9 mouse cellular contexts compared by ENCODE assay signal in genomic region chr6:72955517-72956198, GRCm38 (mm10). TPM values are rescaled to one million over a fixed set of nuclear protein-coding genes. Genes with fewer than 3 reads are reported as not detected.
DNase-seq lines count a peak whose midpoint lies in the region; ATAC-seq and TF ChIP-seq lines count a peak whose summit lies in the region.
"Had no signal": no experiment of that assay in that cellular context is flagged by ENCODE, and none has a peak within 500 bp of the region (broad histone marks: within the 10 kb centered on the region; RNA-seq: fewer than 3 reads in every experiment).

No protein-coding gene starts in this region.

- peak overlapping the region; percentile 94 for H3K4me3 ChIP-seq in kidney, embryonic 16.5 days (ENCODE audit: low read length)
- no peak overlapping the region for H3K4me3 ChIP-seq in bone marrow, adult 2 months (replicated peaks; ENCODE audit: control insufficient read depth, low read depth, low read length)
- H3K4me3 ChIP-seq in heart, embryonic 14.5 days (ENCODE audit: control insufficient read depth in 1 of 2, insufficient read depth in 1 of 2, low read depth in 1 of 2, low read length in 2 of 2): no peak overlapping the region
- H3K4me3 ChIP-seq in stomach, postnatal 0 days (ENCODE audit: low read depth, low read length): no peak overlapping the region

- no peak for DNase-seq in kidney, postnatal 14 days
- DNase-seq in lung, postnatal 4 days: peak; percentile 50 to 66
- no peak for DNase-seq in stomach, postnatal 0 days (ENCODE audit: low spot score)
- no peak for DNase-seq in urinary bladder, postnatal 36 days (ENCODE audit: low spot score in 2 of 2)
- no peak for DNase-seq in ovary, postnatal 10 days (ENCODE audit: low spot score)

- peak overlapping the region; percentile 87 for H3K4me2 ChIP-seq in kidney, embryonic 16.5 days (replicated peaks; ENCODE audit: low read depth, low read length)
- peak overlapping the region; percentile 87 for H3K4me2 ChIP-seq in heart, embryonic 14.5 days (ENCODE audit: low read length)
- H3K4me2 ChIP-seq in stomach, postnatal 0 days (replicated peaks; ENCODE audit: low read depth): peak overlapping the region; percentile 83

- H3K36me3 ChIP-seq in kidney, embryonic 16.5 days (ENCODE audit: insufficient read depth, low read length): 0 out of 2 replicates have a peak, but pooled peaks cover 3% of the 10 kb centered on the region
- no peaks in the 10 kb centered on the region for H3K36me3 ChIP-seq in heart, embryonic 14.5 days (ENCODE audit: control insufficient read depth, insufficient read depth, low read length)
- H3K36me3 ChIP-seq in stomach, postnatal 0 days (ENCODE audit: control insufficient read depth, insufficient read depth, low read length): no peaks in the 10 kb centered on the region
- H3K36me3 ChIP-seq: liver, embryonic 15.5 days had no signal

- no peaks in the 10 kb centered on the region for H3K9me3 ChIP-seq in kidney, embryonic 16.5 days (ENCODE audit: low read length)
- H3K9me3 ChIP-seq in heart, embryonic 14.5 days (ENCODE audit: control insufficient read depth, low read length): no peaks in the 10 kb centered on the region
- H3K9me3 ChIP-seq in stomach, postnatal 0 days (ENCODE audit: control insufficient read depth, low read length): no peaks in the 10 kb centered on the region
- H3K9me3 ChIP-seq: liver, embryonic 15.5 days had no signal

- no peak for TF ChIP-seq EP300 in stomach, postnatal 0 days (optimal IDR thresholded peaks at IDR 0.05)

- TF ChIP-seq POLR2A in bone marrow, adult 2 months (IDR thresholded peaks at IDR 0.05; ENCODE audit: borderline replicate concordance, control insufficient read depth, low read depth, low read length): no peak

- peaks cover 22% of the 10 kb centered on the region for H3K4me1 ChIP-seq in kidney, embryonic 16.5 days (ENCODE audit: insufficient read depth, low read length)
- H3K4me1 ChIP-seq in bone marrow, adult 2 months (ENCODE audit: control insufficient read depth, insufficient read depth, low read length): peaks cover 3% of the 10 kb centered on the region; the same call in 1 of the 2 replicates
- peaks cover 9% of the 10 kb centered on the region in 2 experiments; a peak in 2 of 4 replicates for H3K4me1 ChIP-seq in heart, embryonic 14.5 days (ENCODE audit: control insufficient read depth in 2 of 2, insufficient read depth in 2 of 2, low read length in 2 of 2)
- no peaks in the 10 kb centered on the region; the same call in 1 of the 2 replicates for H3K4me1 ChIP-seq in stomach, postnatal 0 days (replicated peaks; ENCODE audit: control insufficient read depth, insufficient read depth)

- TF ChIP-seq CTCF in bone marrow, adult 2 months (IDR thresholded peaks at IDR 0.05; ENCODE audit: control insufficient read depth, insufficient read depth, low read length): no peak
- no peak for TF ChIP-seq CTCF in stomach, postnatal 0 days (IDR thresholded peaks at IDR 0.05; ENCODE audit: low read depth)

- no peak for ATAC-seq in kidney, embryonic 16.5 days (ENCODE audit: low FRiP score, low TSS enrichment)
- ATAC-seq in heart, embryonic 14.5 days (ENCODE audit: insufficient number of reproducible peaks, insufficient read depth, low FRiP score, low read depth): no peak
- no peak for ATAC-seq in stomach, postnatal 0 days (ENCODE audit: low FRiP score, low TSS enrichment)

- no peaks in the 10 kb centered on the region for H3K27me3 ChIP-seq in kidney, embryonic 16.5 days (ENCODE audit: insufficient read depth, low read length)
- H3K27me3 ChIP-seq in heart, embryonic 14.5 days (ENCODE audit: control insufficient read depth, insufficient read depth, low read length): no peaks in the 10 kb centered on the region
- no peaks in the 10 kb centered on the region for H3K27me3 ChIP-seq in stomach, postnatal 0 days (ENCODE audit: control insufficient read depth, insufficient read depth, low read length)

- H3K9ac ChIP-seq in kidney, embryonic 16.5 days (replicated peaks; ENCODE audit: low read length): no peak overlapping the region
- no peak overlapping the region for H3K9ac ChIP-seq in heart, embryonic 14.5 days (ENCODE audit: low read length)
- H3K9ac ChIP-seq in stomach, postnatal 0 days (ENCODE audit: low read length): no peak overlapping the region
- H3K9ac ChIP-seq: liver, embryonic 15.5 days had no signal

- peak overlapping the region; percentile 31 for H3K27ac ChIP-seq in kidney, embryonic 16.5 days (ENCODE audit: low read length)
- H3K27ac ChIP-seq in bone marrow, adult 2 months (ENCODE audit: control insufficient read depth, insufficient read depth, low read depth, low read length, poor library complexity): peak overlapping the region; percentile 56
- peak overlapping the region in 1 of 2 experiments; percentile 20; a peak in 1 of 4 replicates for H3K27ac ChIP-seq in heart, embryonic 14.5 days (replicated peaks in 1 of 2; ENCODE audit: control insufficient read depth in 1 of 2, insufficient read depth in 1 of 2, low read depth in 2 of 2, low read length in 2 of 2)
- no peak overlapping the region for H3K27ac ChIP-seq in stomach, postnatal 0 days (replicated peaks)
- H3K27ac ChIP-seq: liver, embryonic 15.5 days had no signal

- 54% methylated on average over 8 of the region's 8 CpGs for WGBS in kidney, embryonic 16.5 days
- 14% methylated on average over 8 of the region's 8 CpGs for WGBS in bone marrow, adult 2 months
- whole genome bisulfite sequencing in heart, embryonic 14.5 days: 57% methylated on average over 8 of the region's 8 CpGs
- 60% methylated on average over 8 of the region's 8 CpGs for WGBS in stomach, postnatal 0 days

RNA-seq across cellular contexts. Expression of gene Tmsb10, which starts 2.9 kb away (rescaled TPM):
- 1,506 and 1,750 TPM in 2 replicates for polyA plus RNA-seq in kidney, embryonic 16.5 days (2015; fragmentation: Nextera tagmentation; extraction: Ambion mirVana)
- 247 and 517 TPM in 2 replicates for polyA plus RNA-seq in bone marrow, adult 2 months (2011; ENCODE audit: insufficient read depth, insufficient read length, low replicate concordance, missing spikeins)
- 1,599 and 1,682 TPM in 2 replicates for polyA plus RNA-seq in heart, embryonic 14.5 days (2014; fragmentation: Nextera tagmentation; extraction: Ambion mirVana)
- 1,323 and 1,685 TPM in 2 replicates for polyA plus RNA-seq in stomach, postnatal 0 days (2015; fragmentation: Nextera tagmentation; extraction: Ambion mirVana)

RNA-seq across cellular contexts. Expression of gene Kcmf1, which starts 55.9 kb away (rescaled TPM):
- 28.0 and 28.9 TPM in 2 replicates for polyA plus RNA-seq in kidney, embryonic 16.5 days (2015; fragmentation: Nextera tagmentation; extraction: Ambion mirVana)
- 35.9 and 51.4 TPM in 2 replicates for polyA plus RNA-seq in bone marrow, adult 2 months (2011; ENCODE audit: insufficient read depth, insufficient read length, low replicate concordance, missing spikeins)
- polyA plus RNA-seq in heart, embryonic 14.5 days (2014; fragmentation: Nextera tagmentation; extraction: Ambion mirVana): 60.8 and 62.5 TPM in 2 replicates
- polyA plus RNA-seq in stomach, postnatal 0 days (2015; fragmentation: Nextera tagmentation; extraction: Ambion mirVana): 48.9 and 49.5 TPM in 2 replicates

Comparison
In these comparisons a context has a peak if more than half of its experiments do, and no peak if none do; other contexts are left out.
1. DNase-seq: peak in lung, postnatal 4 days (2 of 2); none in kidney, postnatal 14 days (single experiment), stomach, postnatal 0 days (single experiment), urinary bladder, postnatal 36 days (0 of 2) and ovary, postnatal 10 days (single experiment).
2. Peak in every context shown above with its lines, with median percentiles within 50 percentile points of each other: H3K4me2 ChIP-seq.